Mouse (Mus musculus): ENCODE measurements around the gene Adgrg7.

The Adgrg7 gene

GRCm38 (mm10) chr16:56705731-56706130, 89.9 kb downstream of the Adgrg7 start:
- no peak for DNase-seq

DNA sequence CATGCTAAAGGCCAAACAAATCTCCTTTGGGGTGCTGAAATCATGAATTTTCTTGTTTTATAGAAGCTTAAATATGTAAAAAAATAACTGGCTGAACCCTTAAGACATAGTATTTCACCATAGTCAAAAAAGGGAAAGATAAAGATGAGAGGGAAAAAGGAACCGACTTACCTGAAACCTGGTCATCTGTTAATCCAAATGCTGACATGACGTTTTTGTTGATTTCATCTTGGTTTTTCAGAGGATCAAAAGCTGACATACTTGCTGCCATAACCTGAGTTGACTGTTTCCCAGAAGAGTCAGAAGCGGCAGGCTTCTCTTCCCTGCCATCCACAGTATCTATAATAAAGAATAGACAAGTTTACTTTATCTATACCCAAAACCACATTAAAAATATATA, 94.8 kb downstream of the Adgrg7 start:
- no peak for DNase-seq

GRCm38 (mm10) chr16:56696448-56696847, 99.2 kb downstream of the Adgrg7 start:
- no peak for DNase-seq

- no peak for DNase-seq
Measured at GRCm38 (mm10) chr16:56690715-56691114, 104.9 kb downstream of the Adgrg7 start.

DNA sequence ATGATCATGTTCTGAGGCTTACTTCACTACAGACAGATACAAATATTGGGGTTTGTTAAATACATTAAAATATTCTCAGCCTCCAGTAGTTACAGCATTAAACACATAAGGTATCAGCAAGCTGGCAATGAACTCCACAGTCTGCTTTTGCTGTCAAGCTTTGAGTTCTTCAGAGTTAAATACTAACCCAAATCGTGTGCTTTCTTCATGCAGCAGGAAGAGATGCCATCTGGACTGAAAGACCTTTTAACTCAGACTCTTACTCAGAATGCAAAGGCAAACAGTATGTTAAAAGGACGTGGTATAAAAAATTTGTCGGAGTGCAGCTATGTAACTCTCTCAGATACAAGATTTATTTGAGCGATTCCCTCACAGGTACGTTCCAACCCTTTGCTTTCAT, 108.9 kb downstream of the Adgrg7 start:
- no peak for DNase-seq

DNA sequence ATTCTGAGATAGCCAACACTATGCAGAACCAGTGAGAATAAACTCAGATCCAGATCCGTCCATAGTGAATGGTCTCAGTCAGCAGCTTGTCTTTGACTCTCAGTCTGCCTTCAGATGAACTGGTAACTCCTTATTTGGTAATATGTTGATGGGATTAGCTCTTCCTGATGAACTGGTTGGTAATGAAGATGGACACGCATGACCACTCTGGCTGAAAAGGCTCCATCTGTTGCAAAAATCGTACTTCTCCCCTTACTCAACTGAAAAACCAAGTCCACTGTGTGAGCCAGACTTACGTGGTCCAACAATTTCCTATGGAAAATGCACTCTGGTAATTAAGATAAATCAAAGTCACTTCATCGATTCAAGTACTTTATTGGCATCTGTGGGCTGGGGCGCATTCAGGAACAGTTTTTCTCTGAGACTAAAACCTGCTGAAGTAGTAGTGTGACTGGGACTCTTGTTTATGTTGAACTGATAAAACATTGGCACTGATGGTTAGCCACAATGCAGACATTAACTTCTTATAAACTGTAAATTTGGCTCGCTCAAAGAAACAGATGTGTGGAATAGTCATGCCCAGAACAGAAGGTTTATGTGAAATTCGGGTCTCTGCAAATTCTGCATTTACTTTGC, 114.5 kb downstream of the Adgrg7 start:
- DNase-seq, result no peak

- no peak for DNase-seq
Measured at GRCm38 (mm10) chr16:56677146-56677545, 118.5 kb downstream of the Adgrg7 start.

All from kidney, adult 11 months (tissue).